Mouse (Mus musculus) brown adipose tissue, adult 24 weeks (tissue): ENCODE data around the gene Phb2. TPM values are rescaled to one million over a fixed set of nuclear protein-coding genes. Genes with fewer than 3 reads are reported as not detected.

ENCODE experiments used
- H3K27ac ChIP-seq: fragments of 200-500 bp; replicated peaks from 2 replicates; pipeline ENCODE4 v1.5.1; 2012; ENCODE audit warnings: low read depth, mild to moderate bottlenecking, low read length
- H3K4me1 ChIP-seq: fragments of 200-500 bp; 2 replicates; pipeline ENCODE4 v1.6.1; 2012; ENCODE audit warnings: low read length, mixed read lengths; ENCODE audit not compliant: control insufficient read depth, insufficient read depth, insufficient read length
- H3K4me3 ChIP-seq: fragments of 200-500 bp; 2 replicates; pipeline ENCODE4 v1.5.1; 2012; ENCODE audit warnings: low read depth, mild to moderate bottlenecking, low read length, moderate library complexity; ENCODE audit not compliant: insufficient read depth
- polyA plus RNA-seq: library from polyadenylated mRNA; stranded (reverse); fragments of >200 nt; gene quantifications from 2 replicates; pipeline ENCODE4 v1.2.4, GENCODE M21; 2012; ENCODE audit not compliant: missing spikeins, insufficient read depth, insufficient read length

Phb2 gene
- polyA plus RNA-seq, 1 experiment: 381 TPM

GRCm38 (mm10) chr6:124702102-124702783 lies 9.9 kb upstream of the Phb2 start:
- H3K4me1 ChIP-seq: no peaks in the 10 kb centered on the region
- no peak overlapping the region for H3K4me3 ChIP-seq
- no peak overlapping the region for H3K27ac ChIP-seq

GRCm38 (mm10) chr6:124702784-124703103 lies 9.4 kb upstream of the Phb2 start:
- Histone ChIP-seq H3K27ac (no peak overlapping the region), H3K4me1 (no peaks in the 10 kb centered on the region), H3K4me3 (no peak overlapping the region)

GRCm38 (mm10) chr6:124703789-124704188 lies 8.3 kb upstream of the Phb2 start:
- H3K4me1 ChIP-seq: no peaks in the 10 kb centered on the region
- H3K4me3 ChIP-seq: no peak overlapping the region
- no peak overlapping the region for H3K27ac ChIP-seq

GRCm38 (mm10) chr6:124704417-124704816 lies 7.7 kb upstream of the Phb2 start:
- no peak overlapping the region for H3K27ac ChIP-seq
- no peak overlapping the region for H3K4me3 ChIP-seq
- no peaks in the 10 kb centered on the region for H3K4me1 ChIP-seq

- Histone ChIP-seq H3K4me1 (no peaks in the 10 kb centered on the region), H3K4me3 (no peak overlapping the region), H3K27ac (no peak overlapping the region)
Observed at GRCm38 (mm10) chr6:124706061-124706627, 6.0 kb upstream of the Phb2 start.

GRCm38 (mm10) chr6:124708289-124708889 lies 3.7 kb upstream of the Phb2 start:
- no peak overlapping the region for H3K4me3 ChIP-seq
- peaks cover 5% of the 10 kb centered on the region; the same call in 1 of the 2 replicates for H3K4me1 ChIP-seq
- H3K27ac ChIP-seq: no peak overlapping the region

- peak overlapping the region; percentile 72 for H3K4me3 ChIP-seq
- H3K27ac ChIP-seq: peak overlapping the region; percentile 77
- H3K4me1 ChIP-seq: peaks cover 9% of the 10 kb centered on the region
Observed at GRCm38 (mm10) chr6:124712918-124713317, 782 bp downstream of the Phb2 start.

- H3K4me1 ChIP-seq: peaks cover 9% of the 10 kb centered on the region
- no peak overlapping the region for H3K27ac ChIP-seq
- no peak overlapping the region for H3K4me3 ChIP-seq
Observed at GRCm38 (mm10) chr6:124716864-124717490, 4.8 kb downstream of the Phb2 start.

GRCm38 (mm10) chr6:124717968-124718367 lies 5.8 kb downstream of the Phb2 start:
- Histone ChIP-seq H3K4me1 (peaks cover 8% of the 10 kb centered on the region), H3K27ac (no peak overlapping the region), H3K4me3 (no peak overlapping the region)

GRCm38 (mm10) chr6:124718703-124719102 lies 6.6 kb downstream of the Phb2 start:
- Histone ChIP-seq H3K27ac (no peak overlapping the region), H3K4me3 (no peak overlapping the region), H3K4me1 (peaks cover 3% of the 10 kb centered on the region; the same call in 1 of the 2 replicates)

- no peak overlapping the region for H3K4me3 ChIP-seq
- H3K4me1 ChIP-seq: no peaks in the 10 kb centered on the region
- H3K27ac ChIP-seq: no peak overlapping the region
Observed at GRCm38 (mm10) chr6:124719354-124719978, 7.3 kb downstream of the Phb2 start.

GRCm38 (mm10) chr6:124720904-124721303 lies 8.8 kb downstream of the Phb2 start:
- Histone ChIP-seq H3K4me3 (no peak overlapping the region), H3K4me1 (no peaks in the 10 kb centered on the region), H3K27ac (no peak overlapping the region)

GRCm38 (mm10) chr6:124722876-124723473 lies 10.8 kb downstream of the Phb2 start:
- 0 out of 2 replicates have a peak overlapping the region, but pooled peaks have one; percentile 3 for H3K27ac ChIP-seq
- H3K4me3 ChIP-seq: no peak overlapping the region
- no peaks in the 10 kb centered on the region for H3K4me1 ChIP-seq

GRCm38 (mm10) chr6:124723541-124723940 lies 11.4 kb downstream of the Phb2 start:
- Histone ChIP-seq H3K4me3 (no peak overlapping the region), H3K27ac (0 out of 2 replicates have a peak overlapping the region, but pooled peaks have one; percentile 3), H3K4me1 (no peaks in the 10 kb centered on the region)

- Histone ChIP-seq H3K4me3 (no peak overlapping the region), H3K27ac (no peak overlapping the region), H3K4me1 (no peaks in the 10 kb centered on the region)
Observed at GRCm38 (mm10) chr6:124724472-124724871, 12.3 kb downstream of the Phb2 start.
